Mouse (Mus musculus) T-helper 17 cell (primary cell): ENCODE measurements around the gene 6720489N17Rik.
"Not testable (repeated sequence)": the region's sequence is repeated elsewhere in the genome, so short reads cannot be mapped to it uniquely, and the experiment has no call there.

Source experiments
- in situ Hi-C, 2 experiments: fragments of 300-600 bp; cut with MboI, MseI; formaldehyde crosslinking; loops; 1 replicate in 1 of 2; 2 replicates in 1 of 2; pipeline ENCODE4 v1.15.1; 2025; ENCODE audit warnings: high pct_unique_total_duplicates in 2 of 2

The 6720489N17Rik gene

GRCm38 (mm10) chr13:62623577-62624276 lies at the start of gene 6720489N17Rik:
TSS of gene 6720489N17Rik (minus strand) at chr13:62624182.
- in situ Hi-C loops: loop anchor here in 1 of 2 experiments (10.0 kb wide), 2 partner anchors 141 to 159 kb away; partner anchors contain the start of genes Gm49359 and Platr25

- in situ Hi-C loops: no loop called here
Observed at GRCm38 (mm10) chr13:62653369-62653743, 29.4 kb upstream of the 6720489N17Rik start.

GRCm38 (mm10) chr13:62652681-62653368 lies 28.8 kb upstream of the 6720489N17Rik start:
- in situ Hi-C loops: not testable (repeated sequence)

- in situ Hi-C loops: loop anchor here (5.0 to 10.0 kb wide), 4 partner anchors 138 to 230 kb away; partner anchors contain the start of genes Fbp2 (in 1 of the 2), Gm49359 (in 1 of the 2) and Platr25 (in 1 of the 2)
Observed at GRCm38 (mm10) chr13:62627071-62627470, 3.1 kb upstream of the 6720489N17Rik start.

- in situ Hi-C loops: loop anchor here in 1 of 2 experiments (10.0 kb wide), 2 partner anchors 141 to 159 kb away; partner anchors contain the start of genes Gm49359 and Platr25
Observed at GRCm38 (mm10) chr13:62624277-62624665, 289 bp upstream of the 6720489N17Rik start.

GRCm38 (mm10) chr13:62617449-62617848 lies 6.5 kb downstream of the 6720489N17Rik start:
- in situ Hi-C loops: loop anchor here in 1 of 2 experiments (10.0 kb wide), 1 partner anchor 1723 kb away; the partner anchor contains the start of genes Ctla2b and Gm49392

GRCm38 (mm10) chr13:62571099-62571498 lies 52.9 kb downstream of the 6720489N17Rik start, which contains the start of gene Zfp934:
TSS of gene Zfp934 (minus strand) at chr13:62571199.
- in situ Hi-C loops: loop anchor here in 1 of 2 experiments (5.0 kb wide), 1 partner anchor 489 kb away; no protein-coding TSS in a partner anchor

GRCm38 (mm10) chr13:62561696-62562095 lies 62.3 kb downstream of the 6720489N17Rik start:
- in situ Hi-C loops: not testable (repeated sequence)

- in situ Hi-C loops: loop anchor here (5.0 to 10.0 kb wide), 3 partner anchors 296 to 756 kb away; partner anchors contain the start of gene Fbp2 (in 1 of the 2)
Observed at GRCm38 (mm10) chr13:62558189-62559110, 65.5 kb downstream of the 6720489N17Rik start, which contains the start of gene Zfp935. TSS of gene Zfp935 (minus strand) at chr13:62558511.
